Mouse (Mus musculus): ENCODE data around the gene Sfswap. TPM values are rescaled to one million over a fixed set of nuclear protein-coding genes. Genes with fewer than 3 reads are reported as not detected.
A peak's percentile ranks its signal among the peaks of the same experiment; 100 is the strongest.

Sfswap gene
- polyA plus RNA-seq, 1 experiment: 145 TPM

DNA sequence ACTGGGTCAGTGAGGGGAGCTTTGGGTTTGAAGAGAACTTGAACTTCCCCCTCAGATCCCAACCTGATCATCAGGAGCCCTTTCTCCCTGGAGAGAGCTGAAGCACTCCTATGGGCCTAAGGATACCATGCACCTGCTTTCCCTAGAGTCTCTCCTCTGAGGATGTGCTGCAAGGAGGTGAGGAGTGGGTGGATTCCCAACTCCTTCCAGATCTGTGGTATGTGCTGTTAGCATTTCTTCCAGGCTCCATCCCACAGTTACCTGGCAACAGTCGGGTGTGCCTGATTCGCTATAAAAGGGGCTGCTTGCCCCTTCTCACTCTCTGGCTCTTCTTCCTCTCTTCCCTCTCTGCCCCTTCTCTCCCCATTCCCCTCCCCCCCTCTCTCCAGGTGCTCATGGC lies 35.2 kb upstream of the Sfswap start:
- Histone ChIP-seq H3K27ac (ENCODE audit: insufficient read depth, low read length) (peak overlapping the region; percentile 15; the same call in 1 of the 2 replicates), H3K4me1 (ENCODE audit: control insufficient read depth, insufficient read depth, low read length) (peaks cover 4% of the 10 kb centered on the region), H3K4me3 (ENCODE audit: insufficient read depth, low read length) (no peak overlapping the region)
- no peak for TF ChIP-seq POLR2A (IDR thresholded peaks at IDR 0.05; ENCODE audit: extremely low read depth, insufficient read depth, low read length)
- TF ChIP-seq CTCF (IDR thresholded peaks at IDR 0.05; ENCODE audit: extremely low read depth, insufficient read depth, low read length): no peak

DNA sequence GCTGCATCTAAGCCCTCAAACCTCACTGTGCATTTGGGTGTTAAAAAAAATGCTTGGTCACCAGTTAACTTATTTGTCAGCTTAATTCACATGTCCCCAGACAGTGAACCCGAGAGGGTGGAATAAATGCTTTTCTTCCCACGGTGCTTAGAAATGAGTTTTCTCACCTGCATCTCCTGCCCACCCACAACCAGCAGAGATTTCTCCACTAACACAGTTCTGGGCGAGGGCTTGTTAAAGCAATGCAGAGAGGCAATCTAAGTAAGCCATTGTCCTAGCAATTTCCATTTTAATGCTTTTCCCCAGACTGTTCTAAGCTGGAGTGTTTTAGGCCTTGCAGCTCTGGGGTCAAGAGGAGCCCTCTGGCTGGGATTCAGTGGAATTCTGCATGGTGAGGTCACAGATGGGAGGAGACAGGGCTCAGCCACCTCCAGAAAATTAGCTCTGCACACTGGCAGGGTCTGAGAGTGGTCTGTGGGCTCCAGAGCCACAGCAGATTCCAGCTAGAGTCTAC lies 25.4 kb upstream of the Sfswap start:
- no peak overlapping the region for H3K27ac ChIP-seq (ENCODE audit: insufficient read depth, low read length)
- H3K4me1 ChIP-seq (ENCODE audit: control insufficient read depth, insufficient read depth, low read length): no peaks in the 10 kb centered on the region
- H3K4me3 ChIP-seq (ENCODE audit: insufficient read depth, low read length): no peak overlapping the region
- TF ChIP-seq POLR2A (IDR thresholded peaks at IDR 0.05; ENCODE audit: extremely low read depth, insufficient read depth, low read length) (no peak), CTCF (IDR thresholded peaks at IDR 0.05; ENCODE audit: extremely low read depth, insufficient read depth, low read length) (no peak)

DNA sequence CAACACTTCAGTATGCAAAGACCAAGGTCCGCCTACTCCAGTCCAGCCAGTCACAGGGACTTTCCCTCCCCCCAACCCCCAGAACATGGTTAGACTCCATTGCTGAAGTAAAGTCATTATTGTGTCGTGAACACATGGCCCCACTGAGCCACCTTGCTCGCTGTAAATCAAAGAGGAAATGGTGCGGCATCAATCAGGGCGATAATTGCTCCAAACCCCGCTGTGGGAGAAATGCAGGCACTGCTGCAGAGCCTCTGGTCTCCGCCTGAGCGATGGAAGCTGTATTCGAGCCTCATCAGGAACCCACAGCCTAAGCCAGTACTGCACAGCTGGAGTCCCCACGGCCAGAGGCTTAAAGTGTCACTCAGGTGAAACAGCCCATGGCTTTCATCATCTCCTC lies 11.1 kb upstream of the Sfswap start:
- no peak for TF ChIP-seq POLR2A (IDR thresholded peaks at IDR 0.05; ENCODE audit: extremely low read depth, insufficient read depth, low read length)
- TF ChIP-seq CTCF (IDR thresholded peaks at IDR 0.05; ENCODE audit: extremely low read depth, insufficient read depth, low read length): no peak
- Histone ChIP-seq H3K4me1 (ENCODE audit: control insufficient read depth, insufficient read depth, low read length) (no peaks in the 10 kb centered on the region), H3K27ac (ENCODE audit: insufficient read depth, low read length) (no peak overlapping the region), H3K4me3 (ENCODE audit: insufficient read depth, low read length) (no peak overlapping the region)

DNA sequence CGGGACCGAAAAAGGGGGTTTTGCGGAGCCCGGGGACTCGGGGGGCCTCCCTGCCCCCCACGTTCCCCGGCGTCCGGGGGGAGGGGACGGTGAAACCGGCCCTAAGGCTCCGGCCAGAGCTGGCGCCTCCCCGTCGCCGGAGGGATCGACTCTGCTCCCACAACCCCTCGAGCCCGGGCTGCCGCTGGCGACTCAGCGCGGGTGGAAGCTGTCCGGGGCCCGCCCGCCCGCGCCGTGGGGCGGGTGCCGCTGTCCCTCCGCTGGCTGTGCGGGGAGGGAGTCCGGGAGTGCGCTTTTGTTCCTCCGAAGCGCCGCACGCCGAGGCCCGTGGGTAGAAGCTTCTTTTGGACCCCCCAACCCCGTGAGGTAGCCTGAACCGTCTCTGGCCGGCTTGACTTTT lies 650 bp downstream of the Sfswap start:
- TF ChIP-seq CTCF (IDR thresholded peaks at IDR 0.05; ENCODE audit: extremely low read depth, insufficient read depth, low read length): no peak
- no peak for TF ChIP-seq POLR2A (IDR thresholded peaks at IDR 0.05; ENCODE audit: extremely low read depth, insufficient read depth, low read length)
- H3K4me3 ChIP-seq (ENCODE audit: insufficient read depth, low read length): peak overlapping the region; percentile 56
- peaks cover 4% of the 10 kb centered on the region; the same call in 1 of the 2 replicates for H3K4me1 ChIP-seq (ENCODE audit: control insufficient read depth, insufficient read depth, low read length)
- no peak overlapping the region for H3K27ac ChIP-seq (ENCODE audit: insufficient read depth, low read length)

DNA sequence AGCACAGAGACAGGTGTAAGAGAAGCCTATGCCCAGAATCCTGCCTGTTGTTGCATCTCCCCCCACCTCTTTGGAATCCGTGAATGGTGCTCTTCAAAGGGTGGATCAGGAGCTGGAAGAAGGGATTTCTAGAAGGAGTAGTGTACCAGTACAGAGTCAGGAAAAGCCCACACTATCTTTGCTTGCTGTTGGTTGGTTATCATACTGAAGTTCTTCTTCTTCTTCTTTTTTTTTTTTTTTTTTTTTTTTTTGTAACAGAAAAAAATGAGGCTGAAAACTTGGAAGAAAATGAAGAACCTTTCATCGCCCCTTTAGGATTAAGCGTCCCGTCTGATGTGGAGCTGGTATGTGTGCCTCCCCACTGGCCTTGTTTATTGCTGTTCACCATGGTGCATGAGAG lies 5.9 kb downstream of the Sfswap start:
- H3K4me3 ChIP-seq (ENCODE audit: insufficient read depth, low read length): no peak overlapping the region
- TF ChIP-seq POLR2A (IDR thresholded peaks at IDR 0.05; ENCODE audit: extremely low read depth, insufficient read depth, low read length): no peak
- H3K4me1 ChIP-seq (ENCODE audit: control insufficient read depth, insufficient read depth, low read length): peaks cover 4% of the 10 kb centered on the region; the same call in 1 of the 2 replicates
- no peak overlapping the region for H3K27ac ChIP-seq (ENCODE audit: insufficient read depth, low read length)

GRCm38 (mm10) chr5:129518180-129518579 lies 17.2 kb downstream of the Sfswap start:
- Histone ChIP-seq H3K27ac (ENCODE audit: insufficient read depth, low read length) (no peak overlapping the region), H3K4me3 (ENCODE audit: insufficient read depth, low read length) (no peak overlapping the region), H3K4me1 (ENCODE audit: control insufficient read depth, insufficient read depth, low read length) (peaks cover 6% of the 10 kb centered on the region)
- TF ChIP-seq CTCF (IDR thresholded peaks at IDR 0.05; ENCODE audit: extremely low read depth, insufficient read depth, low read length) (no peak), POLR2A (IDR thresholded peaks at IDR 0.05; ENCODE audit: extremely low read depth, insufficient read depth, low read length) (no peak)

- peaks cover 6% of the 10 kb centered on the region for H3K4me1 ChIP-seq (ENCODE audit: control insufficient read depth, insufficient read depth, low read length)
- no peak for TF ChIP-seq CTCF (IDR thresholded peaks at IDR 0.05; ENCODE audit: extremely low read depth, insufficient read depth, low read length)
- no peak for TF ChIP-seq POLR2A (IDR thresholded peaks at IDR 0.05; ENCODE audit: extremely low read depth, insufficient read depth, low read length)
- no peak overlapping the region for H3K27ac ChIP-seq (ENCODE audit: insufficient read depth, low read length)
- H3K4me3 ChIP-seq (ENCODE audit: insufficient read depth, low read length): no peak overlapping the region
These were observed 17.8 kb downstream of the Sfswap start for GRCm38 (mm10) chr5:129518786-129519185.

GRCm38 (mm10) chr5:129519591-129519990 lies 18.6 kb downstream of the Sfswap start:
- no peak overlapping the region for H3K27ac ChIP-seq (ENCODE audit: insufficient read depth, low read length)
- peaks cover 6% of the 10 kb centered on the region for H3K4me1 ChIP-seq (ENCODE audit: control insufficient read depth, insufficient read depth, low read length)
- TF ChIP-seq CTCF (IDR thresholded peaks at IDR 0.05; ENCODE audit: extremely low read depth, insufficient read depth, low read length) (no peak), POLR2A (IDR thresholded peaks at IDR 0.05; ENCODE audit: extremely low read depth, insufficient read depth, low read length) (no peak)
- no peak overlapping the region for H3K4me3 ChIP-seq (ENCODE audit: insufficient read depth, low read length)

DNA sequence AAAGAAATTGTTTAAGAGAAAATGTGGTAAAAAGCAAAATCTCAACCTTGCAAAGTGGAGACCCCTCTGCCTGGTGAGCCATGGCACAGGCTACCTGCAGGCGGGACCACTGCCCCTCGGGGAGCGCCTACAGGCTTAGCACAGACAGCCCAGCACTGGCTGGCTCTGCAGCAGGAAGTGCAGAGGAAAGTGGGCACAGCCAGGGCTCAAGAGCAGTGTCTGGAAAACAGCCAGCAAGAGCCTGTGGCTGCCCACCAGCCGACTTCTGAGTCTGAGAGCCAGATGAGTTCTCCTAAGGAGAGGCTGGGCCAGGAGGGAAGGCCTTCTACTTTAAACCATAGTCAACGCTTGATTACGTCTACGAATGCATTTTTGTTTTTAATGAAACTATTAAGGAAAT lies 20.5 kb downstream of the Sfswap start:
- Histone ChIP-seq H3K4me1 (ENCODE audit: control insufficient read depth, insufficient read depth, low read length) (peaks cover 6% of the 10 kb centered on the region), H3K27ac (ENCODE audit: insufficient read depth, low read length) (no peak overlapping the region), H3K4me3 (ENCODE audit: insufficient read depth, low read length) (no peak overlapping the region)
- no peak for TF ChIP-seq CTCF (IDR thresholded peaks at IDR 0.05; ENCODE audit: extremely low read depth, insufficient read depth, low read length)
- TF ChIP-seq POLR2A (IDR thresholded peaks at IDR 0.05; ENCODE audit: extremely low read depth, insufficient read depth, low read length): no peak

GRCm38 (mm10) chr5:129521913-129522312 lies 20.9 kb downstream of the Sfswap start:
- peaks cover 6% of the 10 kb centered on the region for H3K4me1 ChIP-seq (ENCODE audit: control insufficient read depth, insufficient read depth, low read length)
- H3K27ac ChIP-seq (ENCODE audit: insufficient read depth, low read length): no peak overlapping the region
- H3K4me3 ChIP-seq (ENCODE audit: insufficient read depth, low read length): no peak overlapping the region
- TF ChIP-seq POLR2A (IDR thresholded peaks at IDR 0.05; ENCODE audit: extremely low read depth, insufficient read depth, low read length): no peak
- no peak for TF ChIP-seq CTCF (IDR thresholded peaks at IDR 0.05; ENCODE audit: extremely low read depth, insufficient read depth, low read length)

Data from cortical plate, adult 2 months (tissue).